Mouse (Mus musculus) hindbrain, postnatal 0 days (tissue): ENCODE data around the gene Smyd3. TPM values are rescaled to one million over a fixed set of nuclear protein-coding genes. Genes with fewer than 3 reads are reported as not detected.

Experiments used
- ATAC-seq: fragments of 200-750 bp; cut with Nextera tagmentation; 2 replicates; pipeline ENCODE4 v1.8.0; 2017; ENCODE audit warnings: mild to moderate bottlenecking, moderate TSS enrichment, moderate library complexity
- DNase-seq: peaks from one replicate; pipeline ENCODE4 v3.0.0-alpha.2; 2015; ENCODE audit warnings: low spot score
- H3K27ac ChIP-seq: fragments of 300-500 bp; sonication (generic); 2 replicates; pipeline ENCODE4 v1.5.1; 2014; ENCODE audit warnings: mild to moderate bottlenecking
- H3K27me3 ChIP-seq: fragments of 300-500 bp; sonication (generic); 2 replicates; pipeline ENCODE4 v1.6.1; 2014; ENCODE audit warnings: low read length, mixed read lengths; ENCODE audit not compliant: insufficient read depth
- H3K36me3 ChIP-seq: fragments of 300-500 bp; sonication (generic); 2 replicates; pipeline ENCODE4 v1.6.1; 2014; ENCODE audit warnings: low read length, mixed read lengths; ENCODE audit not compliant: insufficient read depth
- H3K4me1 ChIP-seq: fragments of 300-500 bp; sonication (generic); 2 replicates; pipeline ENCODE4 v1.6.1; 2014; ENCODE audit warnings: antibody characterized with exemption, low read length, mixed read lengths; ENCODE audit not compliant: insufficient read depth
- H3K4me2 ChIP-seq: fragments of 300-500 bp; sonication (generic); 2 replicates; pipeline ENCODE4 v1.6.1; 2014; ENCODE audit warnings: low read depth, mild to moderate bottlenecking, low read length, moderate library complexity, mixed read lengths
- H3K4me3 ChIP-seq: fragments of 300-500 bp; sonication (generic); 2 replicates; pipeline ENCODE4 v1.5.1; 2014; ENCODE audit warnings: low read length
- H3K9ac ChIP-seq: fragments of 300-500 bp; sonication (generic); replicated peaks from 2 replicates; pipeline ENCODE4 v1.6.1; 2014; ENCODE audit warnings: mild to moderate bottlenecking, low read length, moderate library complexity, mixed read lengths
- H3K9me3 ChIP-seq: fragments of 300-500 bp; sonication (generic); 2 replicates; pipeline ENCODE4 v1.6.1; 2016; ENCODE audit warnings: low read length, mixed read lengths
- CTCF ChIP-seq: IDR thresholded peaks from 2 replicates; pipeline ENCODE4 v1.5.1; 2016; ENCODE audit warnings: antibody characterized with exemption, control low read depth, low read depth
- WGBS: fragments of 180-500 bp; shearing (Covaris S2); extraction: QIAGEN DNeasy Blood & Tissue Kit; methylation state at CpG from one replicate; pipeline ENCODE4 v1.1.7; 2014; 5-methylcytosine and 5-hydroxymethylcytosine counted together
- polyA plus RNA-seq: library from polyadenylated mRNA; unstranded; fragments of >200 nt; fragmentation: Nextera tagmentation; extraction: Ambion mirVana; gene quantifications from 2 replicates; pipeline ENCODE4 v1.2.1, GENCODE M21; 2015
- total RNA-seq: library from RNA; depleted of rRNA; stranded (reverse); fragments of >200 nt; gene quantifications from 2 replicates; pipeline ENCODE4 v1.2.3, GENCODE M21; 2014

Smyd3 gene
- total and polyA plus RNA-seq, 2 experiments from 2014 or later, result 15.4 to 26.1 TPM

- Histone ChIP-seq H3K4me1 (no peaks in the 10 kb centered on the region), H3K4me2 (no peak overlapping the region), H3K36me3 (no peaks in the 10 kb centered on the region), H3K27me3 (no peaks in the 10 kb centered on the region), H3K9me3 (no peaks in the 10 kb centered on the region), H3K4me3 (no peak overlapping the region), H3K9ac (no peak overlapping the region), H3K27ac (no peak overlapping the region)
- 89% methylated on average over 3 of the region's 3 CpGs for WGBS
- TF ChIP-seq CTCF, result no peak
- DNase-seq, result no peak
- ATAC-seq, result no peak
Measured at GRCm38 (mm10) chr1:179556921-179557320, 39.1 kb upstream of the Smyd3 start.

- Histone ChIP-seq H3K9ac (no peak overlapping the region), H3K4me2 (no peak overlapping the region), H3K4me1 (no peaks in the 10 kb centered on the region), H3K27me3 (no peaks in the 10 kb centered on the region), H3K9me3 (no peaks in the 10 kb centered on the region), H3K36me3 (no peaks in the 10 kb centered on the region), H3K4me3 (no peak overlapping the region), H3K27ac (no peak overlapping the region)
- 74% methylated on average over 4 of the region's 4 CpGs for WGBS
- TF ChIP-seq CTCF, result no peak
- ATAC-seq (no peak), DNase-seq (no peak)
Measured at GRCm38 (mm10) chr1:179553949-179554347, 36.1 kb upstream of the Smyd3 start.

DNA sequence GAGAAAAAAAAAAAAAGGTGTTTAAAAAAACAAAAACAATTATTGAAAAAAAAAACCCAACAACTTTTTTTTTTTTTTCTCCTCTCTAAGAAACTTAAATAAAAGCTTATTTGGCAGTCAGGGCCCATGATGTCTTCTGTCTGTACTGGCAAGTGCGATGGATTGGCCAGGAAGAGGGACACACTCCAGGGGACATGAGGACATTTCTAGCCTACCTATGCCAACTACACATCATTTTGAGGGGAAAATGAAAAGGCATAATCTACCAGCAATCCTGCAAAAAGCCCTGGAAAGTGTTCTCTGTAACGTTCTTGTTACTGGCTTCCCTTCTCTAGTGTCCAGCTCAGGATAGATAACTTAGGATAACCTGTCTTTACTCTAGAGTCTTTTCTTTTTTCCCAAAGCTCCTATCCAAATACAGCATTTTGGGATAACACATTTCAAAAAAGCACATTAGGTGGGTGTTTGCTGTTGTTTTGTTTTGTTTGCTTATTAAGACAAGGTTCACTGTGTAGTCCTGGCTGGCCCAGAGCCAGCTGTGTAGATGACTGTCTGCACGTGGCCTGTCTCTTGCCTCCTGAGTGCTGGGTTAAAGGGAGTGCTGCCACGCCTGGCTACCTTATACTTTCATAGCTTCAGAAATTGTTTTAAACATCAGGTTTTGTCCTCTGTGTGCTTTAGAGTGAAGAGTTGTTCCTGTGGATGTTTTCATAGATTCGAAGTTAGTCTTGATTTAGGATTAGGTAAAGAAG lies 35.5 kb upstream of the Smyd3 start:
- Histone ChIP-seq H3K27ac (no peak overlapping the region), H3K9me3 (no peaks in the 10 kb centered on the region), H3K4me3 (no peak overlapping the region), H3K36me3 (no peaks in the 10 kb centered on the region), H3K4me1 (0 out of 2 replicates have a peak, but pooled peaks cover under 1% of the 10 kb centered on the region), H3K4me2 (no peak overlapping the region), H3K9ac (no peak overlapping the region), H3K27me3 (no peaks in the 10 kb centered on the region)
- TF ChIP-seq CTCF, result no peak
- ATAC-seq, result no peak
- DNase-seq, result peak; percentile 37
- 61% methylated on average over 5 of the region's 5 CpGs for WGBS

DNA sequence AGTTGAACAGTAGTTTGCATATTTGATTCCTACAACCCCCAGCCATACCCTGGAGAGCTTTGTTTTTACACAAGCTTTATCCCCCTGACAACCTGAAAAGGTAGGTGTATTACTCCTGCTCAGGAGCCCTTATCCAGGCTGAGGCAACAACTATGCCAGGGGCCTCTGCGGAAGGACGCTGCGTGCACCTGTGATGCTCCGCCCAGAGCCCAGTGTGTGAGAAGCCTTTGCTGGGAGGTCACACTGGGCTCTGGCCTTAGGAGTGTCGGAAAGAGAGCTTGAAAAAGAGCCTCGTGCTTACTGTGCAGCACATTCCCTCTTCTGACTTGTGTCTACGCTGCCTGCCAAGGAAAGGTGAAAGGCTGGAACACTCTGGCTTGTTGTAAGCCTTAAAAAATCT lies 34.9 kb upstream of the Smyd3 start:
- no peak overlapping the region for H3K4me3 ChIP-seq
- H3K36me3 ChIP-seq, result no peaks in the 10 kb centered on the region
- no peak overlapping the region for H3K9ac ChIP-seq
- WGBS, result 40% methylated on average over 7 of the region's 7 CpGs
- H3K9me3 ChIP-seq, result no peaks in the 10 kb centered on the region
- no peaks in the 10 kb centered on the region for H3K27me3 ChIP-seq
- DNase-seq (no peak), ATAC-seq (no peak)
- no peak overlapping the region for H3K4me2 ChIP-seq
- H3K27ac ChIP-seq, result no peak overlapping the region
- peaks cover 7% of the 10 kb centered on the region for H3K4me1 ChIP-seq
- no peak for TF ChIP-seq CTCF

- Histone ChIP-seq H3K27ac (no peak overlapping the region), H3K4me3 (no peak overlapping the region), H3K9ac (no peak overlapping the region), H3K4me2 (no peak overlapping the region), H3K27me3 (no peaks in the 10 kb centered on the region), H3K9me3 (no peaks in the 10 kb centered on the region), H3K36me3 (no peaks in the 10 kb centered on the region), H3K4me1 (peaks cover 12% of the 10 kb centered on the region)
- no peak for TF ChIP-seq CTCF
- ATAC-seq, result no peak
- 83% methylated on average over 4 of the region's 4 CpGs for WGBS
- DNase-seq, result no peak
Measured at GRCm38 (mm10) chr1:179551921-179552320, 34.1 kb upstream of the Smyd3 start.

DNA sequence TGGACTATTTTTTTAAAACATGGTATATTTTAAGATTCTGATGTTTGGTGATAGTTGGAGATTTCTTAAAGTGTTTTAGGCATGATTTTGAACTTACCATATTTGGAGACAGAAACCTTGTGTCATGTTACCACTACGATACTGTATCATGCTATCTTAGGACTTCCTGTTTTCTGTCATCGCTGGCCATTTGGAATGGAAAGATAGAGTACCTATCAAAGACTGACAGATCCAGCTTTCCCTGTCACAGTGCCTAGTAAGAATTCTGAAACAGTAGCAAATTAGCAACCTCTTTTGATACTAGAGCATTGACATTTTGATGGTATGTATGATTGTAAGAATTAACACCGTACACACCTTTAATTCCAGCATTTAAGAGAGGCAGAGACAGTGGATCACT lies 33.5 kb upstream of the Smyd3 start:
- Histone ChIP-seq H3K27ac (no peak overlapping the region), H3K27me3 (no peaks in the 10 kb centered on the region), H3K9me3 (no peaks in the 10 kb centered on the region), H3K9ac (no peak overlapping the region), H3K36me3 (no peaks in the 10 kb centered on the region), H3K4me3 (no peak overlapping the region), H3K4me1 (peaks cover 12% of the 10 kb centered on the region), H3K4me2 (no peak overlapping the region)
- DNase-seq (no peak), ATAC-seq (no peak)
- WGBS, result 95% methylated on average over 3 of the region's 3 CpGs
- no peak for TF ChIP-seq CTCF

GRCm38 (mm10) chr1:179548996-179549752 lies 31.3 kb upstream of the Smyd3 start:
- peaks cover 18% of the 10 kb centered on the region for H3K4me1 ChIP-seq
- H3K4me2 ChIP-seq, result no peak overlapping the region
- no peak overlapping the region for H3K27ac ChIP-seq
- H3K27me3 ChIP-seq, result no peaks in the 10 kb centered on the region
- no peak for DNase-seq
- no peak overlapping the region for H3K4me3 ChIP-seq
- no peak for ATAC-seq
- no peak overlapping the region for H3K9ac ChIP-seq
- H3K36me3 ChIP-seq, result no peaks in the 10 kb centered on the region
- TF ChIP-seq CTCF, result no peak
- WGBS, result 90% methylated on average over 5 of the region's 5 CpGs
- no peaks in the 10 kb centered on the region for H3K9me3 ChIP-seq
